Mouse (Mus musculus) liver, adult 2 months (tissue): ENCODE measurements around the gene D930048N14Rik.

Experiments used
- CTCF ChIP-seq: fragments of 200-500 bp; IDR thresholded peaks from 2 replicates; pipeline ENCODE4 v1.5.1; 2011; ENCODE audit warnings: low read depth, low read length, control low read depth
- POLR2A ChIP-seq: fragments of 200-500 bp; IDR thresholded peaks from 2 replicates; pipeline ENCODE4 v1.6.1; 2011; ENCODE audit warnings: low read length, control low read depth; ENCODE audit not compliant: insufficient read depth; ENCODE audit errors: extremely low read depth

DNA sequence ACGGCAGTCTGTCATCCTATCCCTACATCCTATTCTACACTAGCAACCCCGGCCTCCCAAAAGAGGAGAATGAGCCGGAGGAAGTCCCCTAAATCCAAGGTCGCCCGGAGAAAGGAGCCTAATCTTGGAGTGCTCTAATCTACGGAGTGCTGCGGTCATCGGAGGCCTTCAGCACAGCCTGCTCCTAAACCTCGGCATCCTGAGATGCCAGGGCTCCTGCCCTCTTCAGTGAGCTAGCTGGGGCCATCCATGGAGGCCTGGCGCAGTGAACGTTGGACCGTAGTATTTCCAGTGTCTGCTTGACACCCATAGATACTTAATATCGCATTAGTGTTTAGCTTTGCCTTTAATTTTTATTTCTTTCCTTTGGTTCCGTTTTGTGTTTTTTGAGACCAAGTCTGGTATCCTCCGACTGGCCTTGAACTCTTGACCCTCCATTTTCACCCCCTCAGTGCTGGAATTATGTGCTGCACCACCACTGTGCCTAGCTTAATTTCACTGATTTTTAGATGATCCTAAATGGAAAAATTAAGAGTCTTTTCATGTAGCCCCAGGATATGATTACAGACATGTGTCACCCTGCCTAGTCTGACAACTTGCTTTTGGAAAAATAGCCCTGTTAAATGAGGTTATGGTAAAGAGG lies 43.5 kb upstream of the D930048N14Rik start:
- TF ChIP-seq CTCF (no peak), POLR2A (no peak)
